Mouse (Mus musculus) forebrain, embryonic 16.5 days (tissue): ENCODE data around the gene Gm14409. TPM values are rescaled to one million over a fixed set of nuclear protein-coding genes. Genes with fewer than 3 reads are reported as not detected.

Experiments
- polyA plus RNA-seq: library from polyadenylated mRNA; unstranded; fragments of >200 nt; fragmentation: Nextera tagmentation; extraction: Ambion mirVana; gene quantifications from 2 replicates; pipeline ENCODE4 v1.2.1, GENCODE M21; 2015

Gm14409 gene
- polyA plus RNA-seq, 1 experiment from 2014 or later, result not detected

Other genes starting within 250 kb of the Gm14409 start
- not detected in 2 replicates for gene Gm14401, start 192.7 kb downstream of the Gm14409 start, polyA plus RNA-seq
- 33.9 and 40.8 TPM in 2 replicates for gene Gm14410, start 60.6 kb downstream of the Gm14409 start, polyA plus RNA-seq
- gene Gm14412, start 57.3 kb upstream of the Gm14409 start, polyA plus RNA-seq, result 0.26 and 0.35 TPM in 2 replicates
- 6.1 and 8.1 TPM in 2 replicates for gene Gm14418, start 131.3 kb upstream of the Gm14409 start, polyA plus RNA-seq
- gene Zfp970, start 197.7 kb upstream of the Gm14409 start, polyA plus RNA-seq, result 7.2 and 7.5 TPM in 2 replicates
- 2.8 and 4.5 TPM in 2 replicates for gene Gm14403, start 231.2 kb upstream of the Gm14409 start, polyA plus RNA-seq